Mouse (Mus musculus) B cell, adult 67 days (primary cell): ENCODE results near the gene Tubb2b. TPM values are rescaled to one million over a fixed set of nuclear protein-coding genes. Genes with fewer than 3 reads are reported as not detected.

Experiments used
- total RNA-seq, 2 experiments: library from RNA; stranded (reverse); gene quantifications; 4 replicates each; pipeline ENCODE4 v1.2.4; 2023

Tubb2b gene
- 1 to 10 TPM; 2.9 to 5.0 TPM for total RNA-seq

DNA sequence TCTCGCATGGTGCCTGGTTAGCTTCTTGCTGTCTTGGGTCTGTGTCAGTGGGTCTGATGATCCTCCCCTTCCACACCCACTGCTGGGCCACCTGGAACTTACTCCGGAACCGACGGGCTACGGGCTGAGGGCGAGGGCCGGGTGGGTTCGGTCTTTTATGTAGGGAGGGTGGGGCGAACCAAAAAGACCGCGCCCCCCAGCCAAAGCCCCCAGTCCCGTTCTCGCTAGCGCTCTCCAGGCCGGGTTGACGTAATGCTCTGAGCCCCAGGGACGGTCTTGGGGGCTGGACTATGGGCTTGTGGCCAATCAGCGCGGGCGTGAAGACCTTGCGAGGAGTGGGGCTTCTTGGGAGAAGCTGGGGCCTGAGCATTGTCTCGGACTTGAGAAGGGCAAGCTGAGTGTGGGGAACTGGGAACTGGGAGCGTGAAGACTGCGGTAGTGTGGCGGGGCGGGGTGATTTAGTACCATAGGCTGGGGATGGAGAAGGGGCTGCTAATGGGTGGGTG lies at the start of gene Tubb2b:
Gene Tubb2b (minus strand): TSS at position 241 of the 506 bp plus-strand sequence.

DNA sequence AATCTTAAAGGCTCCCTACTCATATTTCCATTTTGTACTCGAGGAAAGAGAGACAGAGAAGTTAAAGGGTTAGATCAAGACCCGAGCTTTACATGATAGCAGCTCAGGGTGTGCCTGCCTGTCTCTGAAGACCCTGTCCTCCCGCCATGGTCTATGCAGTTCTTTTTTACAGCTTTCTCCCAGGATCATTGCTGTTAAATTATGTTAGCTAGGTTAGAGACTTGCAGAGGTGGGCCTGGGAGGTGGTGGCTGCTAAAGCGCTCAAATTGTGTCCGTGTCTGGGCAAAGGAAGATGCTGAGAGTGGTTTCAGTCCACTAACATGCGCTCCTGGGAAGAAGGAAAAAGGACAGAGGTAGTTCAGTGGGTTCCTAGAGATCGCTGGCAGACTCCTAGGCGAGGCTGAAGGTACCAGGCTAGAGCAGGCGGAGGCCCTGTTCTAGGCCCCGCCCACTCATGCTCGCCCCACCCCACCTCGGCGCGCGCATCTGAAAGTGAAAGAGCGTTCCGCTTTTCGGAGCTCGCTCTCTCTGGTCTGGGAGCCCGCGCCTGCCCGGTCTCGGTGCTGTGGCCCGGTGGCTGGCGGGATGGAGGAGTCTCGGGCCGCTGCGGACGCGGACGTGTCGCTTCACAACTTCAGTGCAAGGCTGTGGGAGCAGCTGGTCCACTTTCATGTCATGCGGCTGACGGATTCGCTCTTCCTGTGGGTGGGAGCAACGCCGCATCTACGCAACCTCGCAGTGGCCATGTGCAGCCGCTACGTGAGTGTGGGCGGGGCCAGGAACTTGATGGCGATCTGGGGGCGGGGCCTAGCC lies 32.4 kb upstream of the Tubb2b start, which contains the start of gene Psmg4:
Gene Psmg4 (plus strand): TSS at position 474 of the 813 bp plus-strand sequence.

DNA sequence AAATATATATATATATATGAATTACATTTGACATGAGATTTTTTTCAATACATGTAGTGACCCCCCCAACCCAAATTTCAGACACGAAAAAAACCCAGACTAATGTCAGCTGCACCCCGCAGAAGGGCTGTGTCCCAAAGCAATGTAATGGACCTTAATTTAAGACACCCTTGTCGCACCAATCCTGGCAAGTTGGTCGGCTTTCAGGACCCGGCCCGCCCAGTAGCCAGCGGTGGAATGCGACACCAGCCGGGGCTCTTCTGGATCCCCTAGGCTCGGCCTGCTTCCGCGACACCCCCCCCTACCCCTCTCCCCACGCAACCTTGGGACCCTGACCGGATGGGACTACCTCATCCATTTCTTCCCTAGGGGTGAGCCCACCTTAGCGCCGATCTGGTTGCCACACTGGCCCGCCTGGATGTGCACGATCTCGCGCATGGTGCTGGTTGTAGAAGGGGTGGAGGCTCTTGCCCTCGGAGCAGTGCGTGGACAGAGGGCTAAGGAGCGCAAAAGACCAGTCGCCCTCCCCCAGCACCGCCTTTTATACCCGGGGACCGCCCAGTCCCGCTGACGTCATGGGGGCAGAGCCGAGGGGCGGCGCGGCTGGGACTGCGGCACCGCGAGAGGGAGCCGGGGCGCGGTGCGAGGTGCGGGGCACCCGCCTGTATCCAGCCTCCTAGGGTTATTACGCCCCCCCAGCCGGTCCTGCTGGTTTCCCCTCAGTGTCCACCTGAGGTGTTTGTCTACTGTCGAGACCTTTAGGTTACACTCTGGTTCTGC lies 52.6 kb downstream of the Tubb2b start, which contains the start of gene Tubb2a:
Gene Tubb2a (minus strand): TSS at position 516 of the 780 bp plus-strand sequence.

Other genes with a start within 250 kb of the Tubb2b start
- gene Serpinb6c, start 224.8 kb downstream of the Tubb2b start, total RNA-seq, result not detected
- gene Nqo2, start 165.8 kb downstream of the Tubb2b start, total RNA-seq, result 1 to 10 TPM; 3.4 to 3.9 TPM
- gene Ripk1, start 128.1 kb downstream of the Tubb2b start, total RNA-seq, result 10 to 100 TPM; 43.2 to 51.2 TPM
- 10 to 100 TPM in 1 of 2 experiments, 1 to 10 TPM in 1; 8.0 to 19.1 TPM for gene Serpinb6a, start 127.7 kb downstream of the Tubb2b start, total RNA-seq
- 10 to 100 TPM; 10.9 to 11.8 TPM for gene Bphl, start 92.9 kb downstream of the Tubb2b start, total RNA-seq
- 10 to 100 TPM in 1 of 2 experiments, 1 to 10 TPM in 1; 7.2 to 10.1 TPM for gene Tubb2a, start 52.5 kb downstream of the Tubb2b start, total RNA-seq
- 10 to 100 TPM; 41.5 to 42.5 TPM for gene Psmg4, start 32.5 kb upstream of the Tubb2b start, total RNA-seq
- gene Slc22a23, start 214.7 kb upstream of the Tubb2b start, total RNA-seq, result 1 to 10 TPM; 1.3 to 1.5 TPM